Mouse (Mus musculus) forebrain, embryonic 14.5 days (tissue): ENCODE data around the gene Hmg20a. TPM values are rescaled to one million over a fixed set of nuclear protein-coding genes. Genes with fewer than 3 reads are reported as not detected.

Source experiments
- ATAC-seq: fragments of 200-750 bp; cut with Nextera tagmentation; 2 replicates; pipeline ENCODE4 v1.8.0; 2017; ENCODE audit warnings: mild to moderate bottlenecking, moderate library complexity
- DNase-seq: peaks from one replicate; pipeline ENCODE4 v3.0.0-alpha.2; 2015; ENCODE audit warnings: low spot score
- H3K27ac ChIP-seq: fragments of 300-500 bp; sonication (generic); 2 replicates; pipeline ENCODE4 v1.5.1; 2014; ENCODE audit warnings: low read depth, mild to moderate bottlenecking, control low read depth, low read length, moderate library complexity
- H3K27me3 ChIP-seq: fragments of 300-500 bp; sonication (generic); replicated peaks from 2 replicates; pipeline ENCODE4 v1.6.1; 2014; ENCODE audit warnings: low read length, control low read depth, mixed read lengths; ENCODE audit not compliant: control insufficient read depth, insufficient read depth
- H3K36me3 ChIP-seq: fragments of 300-500 bp; sonication (generic); 2 replicates; pipeline ENCODE4 v1.6.1; 2014; ENCODE audit warnings: low read length, control low read depth; ENCODE audit not compliant: control insufficient read depth, insufficient read depth
- H3K4me1 ChIP-seq: fragments of 300-500 bp; sonication (generic); 2 replicates; pipeline ENCODE4 v1.6.1; 2014; ENCODE audit warnings: antibody characterized with exemption, low read length, control low read depth; ENCODE audit not compliant: control insufficient read depth, insufficient read depth
- H3K4me2 ChIP-seq: fragments of 300-500 bp; sonication (generic); 2 replicates; pipeline ENCODE4 v1.6.1; 2014; ENCODE audit warnings: mild to moderate bottlenecking, control low read depth, low read length
- H3K4me3 ChIP-seq: fragments of 300-500 bp; sonication (generic); 2 replicates; pipeline ENCODE4 v1.5.1; 2014; ENCODE audit warnings: low read depth, low read length, control low read depth
- H3K9ac ChIP-seq: fragments of 300-500 bp; sonication (generic); 2 replicates; pipeline ENCODE4 v1.6.1; 2014; ENCODE audit warnings: mild to moderate bottlenecking, low read length, control low read depth, moderate library complexity
- H3K9me3 ChIP-seq: fragments of 300-500 bp; sonication (generic); replicated peaks from 2 replicates; pipeline ENCODE4 v1.6.1; 2016; ENCODE audit warnings: low read length, control low read depth, mixed read lengths; ENCODE audit not compliant: control insufficient read depth
- WGBS: fragments of 180-500 bp; shearing (Covaris S2); extraction: QIAGEN DNeasy Blood & Tissue Kit; methylation state at CpG from one replicate; pipeline ENCODE4 v1.1.7; 2014; 5-methylcytosine and 5-hydroxymethylcytosine counted together
- polyA plus RNA-seq: library from polyadenylated mRNA; unstranded; fragments of >200 nt; fragmentation: Nextera tagmentation; extraction: Ambion mirVana; gene quantifications from 2 replicates; pipeline ENCODE4 v1.2.1, GENCODE M21; 2014

Gene Hmg20a
- polyA plus RNA-seq, 1 experiment from 2014 or later = 65.7 TPM

GRCm38 (mm10) chr9:56485423-56485822 is 67.0 kb downstream of the Hmg20a start:
- no peaks in the 10 kb centered on the region for H3K27me3 ChIP-seq
- DNase-seq (no peak), ATAC-seq (no peak)
- H3K9me3 ChIP-seq = no peaks in the 10 kb centered on the region
- WGBS = 75% methylated on average over 1 of the region's 1 CpGs
- no peak overlapping the region for H3K4me2 ChIP-seq
- H3K27ac ChIP-seq = no peak overlapping the region
- H3K4me3 ChIP-seq = no peak overlapping the region
- H3K9ac ChIP-seq = no peak overlapping the region
- peaks cover 31% of the 10 kb centered on the region for H3K36me3 ChIP-seq
- no peaks in the 10 kb centered on the region for H3K4me1 ChIP-seq

- Histone ChIP-seq H3K27me3 (no peaks in the 10 kb centered on the region), H3K9me3 (no peaks in the 10 kb centered on the region), H3K4me3 (no peak overlapping the region), H3K27ac (no peak overlapping the region), H3K9ac (no peak overlapping the region), H3K36me3 (peaks cover 33% of the 10 kb centered on the region), H3K4me1 (no peaks in the 10 kb centered on the region), H3K4me2 (no peak overlapping the region)
- 85% methylated on average over 3 of the region's 3 CpGs for WGBS
- no peak for DNase-seq
- ATAC-seq = no peak
Measured at GRCm38 (mm10) chr9:56486158-56486557, 67.7 kb downstream of the Hmg20a start.

GRCm38 (mm10) chr9:56487651-56488050 is 69.2 kb downstream of the Hmg20a start:
- no peak overlapping the region for H3K9ac ChIP-seq
- no peak overlapping the region for H3K4me2 ChIP-seq
- 87% methylated on average over 3 of the region's 3 CpGs for WGBS
- H3K27ac ChIP-seq = no peak overlapping the region
- H3K9me3 ChIP-seq = no peaks in the 10 kb centered on the region
- H3K4me1 ChIP-seq = no peaks in the 10 kb centered on the region
- DNase-seq (no peak), ATAC-seq (no peak)
- H3K27me3 ChIP-seq = no peaks in the 10 kb centered on the region
- H3K36me3 ChIP-seq = peaks cover 44% of the 10 kb centered on the region
- H3K4me3 ChIP-seq = no peak overlapping the region

- Histone ChIP-seq H3K27me3 (no peaks in the 10 kb centered on the region), H3K27ac (0 out of 2 replicates have a peak overlapping the region, but pooled peaks have one; percentile 9), H3K4me1 (peaks cover 5% of the 10 kb centered on the region; the same call in 1 of the 2 replicates), H3K36me3 (peaks cover 71% of the 10 kb centered on the region), H3K9ac (no peak overlapping the region), H3K4me3 (no peak overlapping the region), H3K9me3 (no peaks in the 10 kb centered on the region), H3K4me2 (no peak overlapping the region)
- no peak for ATAC-seq
- 87% methylated on average over 3 of the region's 3 CpGs for WGBS
- no peak for DNase-seq
Measured at GRCm38 (mm10) chr9:56492391-56492790, 74.0 kb downstream of the Hmg20a start.

- no peak overlapping the region for H3K4me2 ChIP-seq
- peaks cover 71% of the 10 kb centered on the region for H3K36me3 ChIP-seq
- 19% methylated on average over 1 of the region's 1 CpGs for WGBS
- no peak overlapping the region for H3K4me3 ChIP-seq
- DNase-seq = peak; percentile 37
- no peaks in the 10 kb centered on the region for H3K27me3 ChIP-seq
- no peak overlapping the region for H3K9ac ChIP-seq
- no peak for ATAC-seq
- no peak overlapping the region for H3K27ac ChIP-seq
- H3K4me1 ChIP-seq = peaks cover 5% of the 10 kb centered on the region; the same call in 1 of the 2 replicates
- H3K9me3 ChIP-seq = no peaks in the 10 kb centered on the region
Measured at GRCm38 (mm10) chr9:56492916-56493315, 74.5 kb downstream of the Hmg20a start.

GRCm38 (mm10) chr9:56495088-56495487 is 76.7 kb downstream of the Hmg20a start:
- H3K4me3 ChIP-seq = no peak overlapping the region
- DNase-seq (peak; percentile 21), ATAC-seq (no peak)
- H3K4me2 ChIP-seq = no peak overlapping the region
- no peaks in the 10 kb centered on the region for H3K27me3 ChIP-seq
- no peak overlapping the region for H3K9ac ChIP-seq
- peaks cover 5% of the 10 kb centered on the region; the same call in 1 of the 2 replicates for H3K4me1 ChIP-seq
- peak overlapping the region; percentile 27; the same call in 1 of the 2 replicates for H3K27ac ChIP-seq
- H3K9me3 ChIP-seq = no peaks in the 10 kb centered on the region
- H3K36me3 ChIP-seq = peaks cover 52% of the 10 kb centered on the region
- WGBS = 43% methylated on average over 7 of the region's 7 CpGs

GRCm38 (mm10) chr9:56495795-56496232 is 77.4 kb downstream of the Hmg20a start:
- WGBS = 34% methylated on average over 5 of the region's 5 CpGs
- no peak overlapping the region for H3K4me2 ChIP-seq
- ATAC-seq (no peak), DNase-seq (no peak)
- H3K9ac ChIP-seq = no peak overlapping the region
- H3K9me3 ChIP-seq = no peaks in the 10 kb centered on the region
- H3K27ac ChIP-seq = no peak overlapping the region
- peaks cover 5% of the 10 kb centered on the region; the same call in 1 of the 2 replicates for H3K4me1 ChIP-seq
- peaks cover 46% of the 10 kb centered on the region for H3K36me3 ChIP-seq
- no peak overlapping the region for H3K4me3 ChIP-seq
- no peaks in the 10 kb centered on the region for H3K27me3 ChIP-seq

- Histone ChIP-seq H3K36me3 (peaks cover 40% of the 10 kb centered on the region), H3K27ac (no peak overlapping the region), H3K4me2 (no peak overlapping the region), H3K27me3 (no peaks in the 10 kb centered on the region), H3K4me3 (no peak overlapping the region), H3K9ac (no peak overlapping the region), H3K9me3 (no peaks in the 10 kb centered on the region), H3K4me1 (peaks cover 5% of the 10 kb centered on the region; the same call in 1 of the 2 replicates)
- 93% methylated on average over 5 of the region's 5 CpGs for WGBS
- DNase-seq (no peak), ATAC-seq (no peak)
Measured at GRCm38 (mm10) chr9:56496567-56496966, 78.2 kb downstream of the Hmg20a start.

GRCm38 (mm10) chr9:56497181-56497864 is 78.9 kb downstream of the Hmg20a start:
- Histone ChIP-seq H3K4me2 (no peak overlapping the region), H3K27me3 (no peaks in the 10 kb centered on the region), H3K36me3 (peaks cover 33% of the 10 kb centered on the region), H3K9me3 (no peaks in the 10 kb centered on the region), H3K27ac (no peak overlapping the region), H3K4me1 (peaks cover 5% of the 10 kb centered on the region; the same call in 1 of the 2 replicates), H3K4me3 (no peak overlapping the region), H3K9ac (no peak overlapping the region)
- 69% methylated on average over 5 of the region's 5 CpGs for WGBS
- ATAC-seq (no peak), DNase-seq (peak; percentile 56)
